Mouse (Mus musculus): Measurements from ENCODE around the gene Sox6. TPM values are rescaled to one million over a fixed set of nuclear protein-coding genes. Genes with fewer than 3 reads are reported as not detected.

The Sox6 gene
- total and polyA plus RNA-seq, 3 experiments: 11.8 to 33.4 (median 26.4) TPM

- H3K27ac ChIP-seq: no peak overlapping the region
- intact Hi-C loops (cut with DNase I): no loop called here
These were observed 171.7 kb downstream of the Sox6 start for GRCm38 (mm10) chr7:115866698-115867500.

DNA sequence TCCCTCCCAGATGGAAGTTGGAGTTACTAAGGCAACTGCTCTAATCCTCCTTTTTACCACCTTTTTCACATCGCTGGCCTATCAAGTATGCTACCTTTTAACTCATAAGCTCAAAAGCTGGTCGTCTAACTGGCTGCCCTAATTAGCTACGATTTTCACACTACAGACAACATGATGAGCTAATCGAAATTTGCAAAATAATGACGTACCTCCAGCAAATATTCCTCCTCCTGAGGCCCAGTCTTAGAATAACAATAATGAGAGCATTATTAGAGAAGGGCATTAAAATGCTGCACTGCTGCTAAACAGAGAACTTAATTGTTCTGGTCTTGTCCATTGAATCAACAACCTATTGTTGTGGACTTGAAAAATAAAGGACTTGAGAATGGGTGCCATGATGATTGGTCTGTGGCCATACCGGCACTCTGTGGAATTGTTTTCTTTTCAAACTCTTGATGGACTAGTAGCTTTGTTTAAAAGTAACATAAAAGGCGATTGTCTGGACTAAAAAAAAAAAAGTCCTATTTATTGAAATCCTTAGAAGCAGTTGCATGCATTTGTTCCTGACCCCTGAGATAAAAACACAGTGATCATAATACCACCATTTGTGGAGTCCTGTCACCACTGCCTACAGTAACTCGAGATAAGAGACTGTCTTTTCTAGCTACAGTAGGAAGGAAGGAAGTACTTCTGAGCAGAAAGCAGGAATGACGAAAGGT lies 172.5 kb downstream of the Sox6 start:
- intact Hi-C loops (cut with DNase I): no loop called here
- 46% methylated on average over 9 of the region's 9 CpGs for WGBS

More at GRCm38 (mm10) chr7:115866698-115867500, 171.7 kb downstream of the Sox6 start:
- no peaks in the 10 kb centered on the region for H3K27me3 ChIP-seq (ENCODE audit: control insufficient read depth, insufficient read depth, low read length)
- TF ChIP-seq EP300 (IDR thresholded peaks at IDR 0.05; ENCODE audit: insufficient read depth, low read depth, low read length) (no peak), CTCF (IDR thresholded peaks at IDR 0.05) (no peak), POLR2A (IDR thresholded peaks at IDR 0.05; ENCODE audit: insufficient read depth, low read depth, low read length) (no peak)
- no peak for DNase-seq
- WGBS: 63% methylated on average over 9 of the region's 9 CpGs
- no peak overlapping the region for H3K4me3 ChIP-seq
- H3K36me3 ChIP-seq (ENCODE audit: control insufficient read depth, insufficient read depth, low read length): no peaks in the 10 kb centered on the region
- H3K4me1 ChIP-seq (ENCODE audit: control insufficient read depth, insufficient read depth, low read length): peaks cover 1% of the 10 kb centered on the region; the same call in 1 of the 2 replicates
- H3K9ac ChIP-seq (ENCODE audit: low read depth, low read length): no peak overlapping the region
- no peaks in the 10 kb centered on the region for H3K79me2 ChIP-seq (replicated peaks; ENCODE audit: control insufficient read depth, insufficient read depth, low read length)

GRCm38 (mm10) chr7:115865231-115865630 lies 173.4 kb downstream of the Sox6 start:
- Histone ChIP-seq H3K4me1 (ENCODE audit: control insufficient read depth, insufficient read depth, low read length) (peaks cover 1% of the 10 kb centered on the region; the same call in 1 of the 2 replicates), H3K9ac (ENCODE audit: low read depth, low read length) (no peak overlapping the region), H3K79me2 (replicated peaks; ENCODE audit: control insufficient read depth, insufficient read depth, low read length) (no peaks in the 10 kb centered on the region; the same call in 1 of the 2 replicates), H3K36me3 (ENCODE audit: control insufficient read depth, insufficient read depth, low read length) (no peaks in the 10 kb centered on the region), H3K4me3 (no peak overlapping the region), H3K27ac (no peak overlapping the region), H3K27me3 (ENCODE audit: control insufficient read depth, insufficient read depth, low read length) (no peaks in the 10 kb centered on the region)
- intact Hi-C loops (cut with DNase I): no loop called here
- no peak for DNase-seq
- TF ChIP-seq EP300 (IDR thresholded peaks at IDR 0.05; ENCODE audit: insufficient read depth, low read depth, low read length) (no peak), CTCF (IDR thresholded peaks at IDR 0.05) (no peak), POLR2A (IDR thresholded peaks at IDR 0.05; ENCODE audit: insufficient read depth, low read depth, low read length) (no peak)
- WGBS: 65% methylated on average over 6 of the region's 6 CpGs

More for the DNA sequence above, 172.5 kb downstream of the Sox6 start:
- DNase-seq: no peak
- H3K9ac ChIP-seq (ENCODE audit: low read depth, low read length): no peak overlapping the region
- H3K36me3 ChIP-seq (ENCODE audit: control insufficient read depth, insufficient read depth, low read length): no peaks in the 10 kb centered on the region
- no peaks in the 10 kb centered on the region for H3K27me3 ChIP-seq (ENCODE audit: control insufficient read depth, insufficient read depth, low read length)
- H3K27ac ChIP-seq: no peak overlapping the region
- TF ChIP-seq POLR2A (IDR thresholded peaks at IDR 0.05; ENCODE audit: insufficient read depth, low read depth, low read length): no peak
- TF ChIP-seq CTCF (IDR thresholded peaks at IDR 0.05): no peak
- TF ChIP-seq EP300 (IDR thresholded peaks at IDR 0.05; ENCODE audit: insufficient read depth, low read depth, low read length): no peak
- H3K79me2 ChIP-seq (replicated peaks; ENCODE audit: control insufficient read depth, insufficient read depth, low read length): no peaks in the 10 kb centered on the region
- H3K4me3 ChIP-seq: no peak overlapping the region
- H3K4me1 ChIP-seq (ENCODE audit: control insufficient read depth, insufficient read depth, low read length): peaks cover 1% of the 10 kb centered on the region; the same call in 1 of the 2 replicates

GRCm38 (mm10) chr7:115864411-115864810 lies 174.2 kb downstream of the Sox6 start:
- intact Hi-C loops (cut with DNase I): no loop called here
- Histone ChIP-seq H3K27ac (no peak overlapping the region), H3K4me1 (ENCODE audit: control insufficient read depth, insufficient read depth, low read length) (peaks cover 1% of the 10 kb centered on the region; the same call in 1 of the 2 replicates), H3K79me2 (replicated peaks; ENCODE audit: control insufficient read depth, insufficient read depth, low read length) (no peaks in the 10 kb centered on the region; the same call in 1 of the 2 replicates), H3K27me3 (ENCODE audit: control insufficient read depth, insufficient read depth, low read length) (no peaks in the 10 kb centered on the region), H3K9ac (ENCODE audit: low read depth, low read length) (no peak overlapping the region), H3K4me3 (no peak overlapping the region), H3K36me3 (ENCODE audit: control insufficient read depth, insufficient read depth, low read length) (no peaks in the 10 kb centered on the region)
- 76% methylated on average over 2 of the region's 2 CpGs for WGBS
- no peak for TF ChIP-seq CTCF (IDR thresholded peaks at IDR 0.05)
- no peak for TF ChIP-seq POLR2A (IDR thresholded peaks at IDR 0.05; ENCODE audit: insufficient read depth, low read depth, low read length)
- TF ChIP-seq EP300 (IDR thresholded peaks at IDR 0.05; ENCODE audit: insufficient read depth, low read depth, low read length): no peak
- no peak for DNase-seq

DNA sequence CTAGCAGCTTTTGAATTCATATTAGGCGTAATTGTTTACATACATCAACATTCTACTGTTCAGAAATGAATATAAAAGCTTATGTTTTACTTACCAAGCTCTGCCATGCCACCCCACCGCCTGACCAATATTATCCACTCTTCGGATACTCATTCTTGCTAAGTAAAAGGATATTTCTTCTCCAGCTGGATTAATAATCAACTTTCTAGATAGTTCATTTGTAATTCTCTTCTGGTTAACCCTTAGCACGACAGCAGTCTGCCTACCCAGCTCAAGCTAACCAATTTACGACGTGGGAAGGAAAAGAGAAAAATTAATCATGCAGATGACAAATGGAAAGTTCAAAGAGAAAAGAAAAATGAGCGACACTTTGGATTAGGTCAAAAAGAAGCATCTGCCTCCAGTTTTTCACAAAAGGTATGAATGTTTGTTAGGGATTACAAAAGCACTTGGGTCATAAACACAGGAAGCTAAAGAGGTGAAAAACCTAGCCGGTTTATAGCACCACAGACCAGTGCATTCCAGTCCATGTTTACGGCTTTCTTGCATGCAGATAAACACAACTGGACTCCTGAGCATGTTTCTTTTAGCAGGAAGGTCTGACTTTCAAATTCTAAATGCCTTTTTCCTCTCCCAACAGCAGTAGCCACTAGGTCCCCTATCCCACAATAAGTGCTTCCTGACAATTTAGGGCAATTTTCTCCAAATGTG lies 178.8 kb downstream of the Sox6 start:
- Histone ChIP-seq H3K4me3 (no peak overlapping the region), H3K27ac (no peak overlapping the region), H3K27me3 (ENCODE audit: control insufficient read depth, insufficient read depth, low read length) (no peaks in the 10 kb centered on the region), H3K36me3 (ENCODE audit: control insufficient read depth, insufficient read depth, low read length) (no peaks in the 10 kb centered on the region), H3K4me1 (ENCODE audit: control insufficient read depth, insufficient read depth, low read length) (no peaks in the 10 kb centered on the region), H3K79me2 (replicated peaks; ENCODE audit: control insufficient read depth, insufficient read depth, low read length) (no peaks in the 10 kb centered on the region; the same call in 1 of the 2 replicates), H3K9ac (ENCODE audit: low read depth, low read length) (no peak overlapping the region)
- 83% methylated on average over 9 of the region's 9 CpGs for WGBS
- TF ChIP-seq EP300 (IDR thresholded peaks at IDR 0.05; ENCODE audit: insufficient read depth, low read depth, low read length): no peak
- no peak for TF ChIP-seq CTCF (IDR thresholded peaks at IDR 0.05)
- TF ChIP-seq POLR2A (IDR thresholded peaks at IDR 0.05; ENCODE audit: insufficient read depth, low read depth, low read length): no peak
- intact Hi-C loops (cut with DNase I): no loop called here
- no peak for DNase-seq
